ENCODE assay signal across 10 mouse cellular contexts in the genomic region with DNA sequence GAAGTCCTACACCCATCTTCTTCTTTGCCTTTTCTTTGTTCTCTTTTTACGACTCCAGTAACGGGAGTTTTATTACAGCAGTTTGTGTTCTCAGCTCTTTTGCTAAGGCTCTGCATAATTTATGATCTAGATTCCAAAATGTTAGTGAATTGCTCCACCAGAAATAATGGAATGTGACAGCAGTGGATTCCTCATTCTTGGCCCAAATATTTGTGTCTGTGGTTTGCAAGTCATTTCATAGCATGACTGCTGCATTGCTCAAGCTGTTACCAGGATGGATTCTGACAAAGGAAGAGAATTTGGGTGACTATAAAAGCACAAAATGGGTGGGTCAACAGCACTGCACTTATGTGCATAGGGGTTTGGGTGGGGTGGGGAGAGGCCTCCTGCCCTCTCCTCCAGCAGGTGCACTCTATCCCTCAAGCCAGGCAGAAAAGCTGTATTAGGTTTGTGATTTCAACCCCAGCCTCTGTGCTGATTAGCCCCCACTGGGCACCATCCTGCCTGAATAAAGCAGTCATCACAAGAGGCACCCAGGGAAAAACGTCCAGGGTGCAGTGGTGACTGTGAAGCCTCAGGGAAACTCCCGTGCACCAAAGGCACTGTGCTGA.
DNase-seq lines count a peak whose midpoint lies in the region; ATAC-seq and TF ChIP-seq lines count a peak whose summit lies in the region.
"Had no signal": no experiment of that assay in that cellular context is flagged by ENCODE, and none has a peak within 500 bp of the region (broad histone marks: within the 10 kb centered on the region; RNA-seq: fewer than 3 reads in every experiment).

No protein-coding gene starts in this region.

- no peaks in the 10 kb centered on the region for H3K36me3 ChIP-seq in lung, postnatal 0 days (ENCODE audit: insufficient read depth, low read length)
- no peaks in the 10 kb centered on the region for H3K36me3 ChIP-seq in forebrain, postnatal 0 days (ENCODE audit: insufficient read depth)
- no peaks in the 10 kb centered on the region for H3K36me3 ChIP-seq in neural tube, embryonic 15.5 days

- H3K27ac ChIP-seq in lung, postnatal 0 days (ENCODE audit: low read length): 0 out of 2 replicates have a peak overlapping the region, but pooled peaks have one; percentile 35
- peak overlapping the region; percentile 79 for H3K27ac ChIP-seq in forebrain, postnatal 0 days (ENCODE audit: low read depth, low read length)
- H3K27ac ChIP-seq in neural tube, embryonic 15.5 days (replicated peaks): peak overlapping the region; percentile 78
- H3K27ac ChIP-seq: left cerebral cortex, adult 2 months had no signal

- H3K4me3 ChIP-seq in lung, postnatal 0 days (ENCODE audit: low read depth, low read length): no peak overlapping the region
- H3K4me3 ChIP-seq in forebrain, postnatal 0 days (ENCODE audit: low read depth, low read length): no peak overlapping the region
- no peak overlapping the region for H3K4me3 ChIP-seq in neural tube, embryonic 15.5 days (replicated peaks)
- H3K4me3 ChIP-seq: left cerebral cortex, adult 2 months had no signal

- no peaks in the 10 kb centered on the region for H3K27me3 ChIP-seq in lung, postnatal 0 days (replicated peaks; ENCODE audit: insufficient read depth, low read length)
- no peaks in the 10 kb centered on the region for H3K27me3 ChIP-seq in forebrain, postnatal 0 days (ENCODE audit: insufficient read depth, low read length)
- no peaks in the 10 kb centered on the region for H3K27me3 ChIP-seq in neural tube, embryonic 15.5 days (replicated peaks)

- DNase-seq in cerebellum, adult 9-10 months: peak; percentile 77
- no peak for DNase-seq in cerebellum, postnatal 4 days (ENCODE audit: low spot score in 2 of 2)
- peak; percentile 79 for DNase-seq in lung, postnatal 0 days (ENCODE audit: low spot score)
- DNase-seq in lung, postnatal 14 days: no peak
- peak; percentile 63 for DNase-seq in forebrain, postnatal 0 days
- no peak for DNase-seq in spleen, adult 18-20 months
- DNase-seq in spleen, postnatal 36 days (ENCODE audit: low spot score in 2 of 2): no peak
- DNase-seq: liver, postnatal 0 days had no signal

- 46% methylated on average over 4 of the region's 4 CpGs for WGBS in lung, postnatal 0 days
- 20% methylated on average over 4 of the region's 4 CpGs for WGBS in forebrain, postnatal 0 days
- 11% methylated on average over 4 of the region's 4 CpGs for WGBS in neural tube, embryonic 15.5 days

- no peaks in the 10 kb centered on the region for H3K9me3 ChIP-seq in lung, postnatal 0 days (ENCODE audit: low read length)
- H3K9me3 ChIP-seq in forebrain, postnatal 0 days (ENCODE audit: low read length): no peaks in the 10 kb centered on the region
- no peaks in the 10 kb centered on the region for H3K9me3 ChIP-seq in neural tube, embryonic 15.5 days (replicated peaks)

- TF ChIP-seq CTCF in lung, postnatal 0 days (IDR thresholded peaks at IDR 0.05): no peak
- no peak for TF ChIP-seq CTCF in forebrain, postnatal 0 days (IDR thresholded peaks at IDR 0.05; ENCODE audit: low read depth)

- H3K4me2 ChIP-seq in lung, postnatal 0 days (replicated peaks; ENCODE audit: low read depth, low read length): no peak overlapping the region
- H3K4me2 ChIP-seq in forebrain, postnatal 0 days (ENCODE audit: low read depth): no peak overlapping the region
- H3K4me2 ChIP-seq in neural tube, embryonic 15.5 days: no peak overlapping the region

- ATAC-seq in lung, postnatal 0 days: peak; percentile 16
- ATAC-seq in forebrain, postnatal 0 days: peak; percentile 3; the same call in 1 of the 2 replicates
- ATAC-seq in neural tube, embryonic 15.5 days (ENCODE audit: low FRiP score): no peak
- ATAC-seq: liver, postnatal 0 days had no signal

- H3K9ac ChIP-seq in lung, postnatal 0 days (replicated peaks; ENCODE audit: low read depth): no peak overlapping the region
- H3K9ac ChIP-seq in forebrain, postnatal 0 days: 0 out of 2 replicates have a peak overlapping the region, but pooled peaks have one; percentile 11
- H3K9ac ChIP-seq in neural tube, embryonic 15.5 days (replicated peaks): no peak overlapping the region
- H3K9ac ChIP-seq: liver, postnatal 0 days had no signal

- peaks cover 5% of the 10 kb centered on the region for H3K4me1 ChIP-seq in lung, postnatal 0 days (ENCODE audit: insufficient read depth, low read depth, low read length)
- H3K4me1 ChIP-seq in forebrain, postnatal 0 days (ENCODE audit: insufficient read depth): peaks cover 36% of the 10 kb centered on the region
- H3K4me1 ChIP-seq in neural tube, embryonic 15.5 days: peaks cover 77% of the 10 kb centered on the region

- TF ChIP-seq EP300 in lung, postnatal 0 days (IDR thresholded peaks at IDR 0.05): no peak

Comparison
In these comparisons a context has a peak if more than half of its experiments do, and no peak if none do; other contexts are left out.
1. DNase-seq: peak in cerebellum, adult 9-10 months (single experiment), lung, postnatal 0 days (single experiment) and forebrain, postnatal 0 days (single experiment); none in cerebellum, postnatal 4 days (0 of 2), lung, postnatal 14 days (single experiment), spleen, adult 18-20 months (0 of 2) and spleen, postnatal 36 days (0 of 2).
2. Peak in every context shown above with its lines, with median percentiles within 50 percentile points of each other: H3K27ac ChIP-seq.